Mouse (Mus musculus) kidney, embryonic 14.5 days (tissue): ENCODE results near the gene Saa2. TPM values are rescaled to one million over a fixed set of nuclear protein-coding genes. Genes with fewer than 3 reads are reported as not detected.

Experiments
- ATAC-seq: fragments of 200-750 bp; cut with Nextera tagmentation; 2 replicates; pipeline ENCODE4 v1.8.0; 2017; ENCODE audit warnings: moderate number of reproducible peaks, mild to moderate bottlenecking, moderate TSS enrichment, moderate library complexity; ENCODE audit not compliant: low FRiP score, low TSS enrichment
- H3K27ac ChIP-seq: fragments of 300-500 bp; sonication (generic); 2 replicates; pipeline ENCODE4 v1.5.1; 2014; ENCODE audit warnings: low read depth, mild to moderate bottlenecking, low read length, moderate library complexity, mixed read lengths
- H3K27me3 ChIP-seq: fragments of 300-500 bp; sonication (generic); 2 replicates; pipeline ENCODE4 v1.6.1; 2014; ENCODE audit warnings: mild to moderate bottlenecking, low read length; ENCODE audit not compliant: control insufficient read depth, insufficient read depth
- H3K36me3 ChIP-seq: fragments of 300-500 bp; sonication (generic); 2 replicates; pipeline ENCODE4 v1.6.1; 2014; ENCODE audit warnings: low read length, mixed read lengths; ENCODE audit not compliant: control insufficient read depth, insufficient read depth
- H3K4me1 ChIP-seq: fragments of 300-500 bp; sonication (generic); 2 replicates; pipeline ENCODE4 v1.6.1; 2014; ENCODE audit warnings: low read length, mixed read lengths; ENCODE audit not compliant: control insufficient read depth, insufficient read depth
- H3K4me2 ChIP-seq: fragments of 300-500 bp; sonication (generic); replicated peaks from 2 replicates; pipeline ENCODE4 v1.6.1; 2014; ENCODE audit warnings: low read depth, mild to moderate bottlenecking, low read length
- H3K4me3 ChIP-seq: fragments of 300-500 bp; sonication (generic); 2 replicates; pipeline ENCODE4 v1.5.1; 2014; ENCODE audit warnings: mild to moderate bottlenecking, low read length
- H3K9ac ChIP-seq: fragments of 300-500 bp; sonication (generic); 2 replicates; pipeline ENCODE4 v1.6.1; 2014; ENCODE audit warnings: low read depth, mild to moderate bottlenecking, low read length, moderate library complexity
- H3K9me3 ChIP-seq: fragments of 300-500 bp; sonication (generic); 2 replicates; pipeline ENCODE4 v1.6.1; 2016; ENCODE audit warnings: low read length; ENCODE audit not compliant: control insufficient read depth
- WGBS: fragments of 180-500 bp; shearing (Covaris S2); extraction: QIAGEN DNeasy Blood & Tissue Kit; methylation state at CpG from one replicate; pipeline ENCODE4 v1.1.7; 2014; 5-methylcytosine and 5-hydroxymethylcytosine counted together
- polyA plus RNA-seq: library from polyadenylated mRNA; unstranded; fragments of >200 nt; fragmentation: Nextera tagmentation; extraction: Ambion mirVana; gene quantifications from 2 replicates; pipeline ENCODE4 v1.2.1, GENCODE M21; 2014

Saa2 gene
- polyA plus RNA-seq, 1 experiment from 2014 or later: not detected

GRCm38 (mm10) chr7:46745816-46746215 lies 5.8 kb upstream of the Saa2 start:
- 81% methylated on average over 3 of the region's 3 CpGs for WGBS
- H3K9me3 ChIP-seq: no peaks in the 10 kb centered on the region
- H3K4me3 ChIP-seq: no peak overlapping the region
- no peak for ATAC-seq
- no peak overlapping the region for H3K27ac ChIP-seq
- no peaks in the 10 kb centered on the region for H3K4me1 ChIP-seq
- H3K9ac ChIP-seq: no peak overlapping the region
- H3K27me3 ChIP-seq: no peaks in the 10 kb centered on the region
- no peak overlapping the region for H3K4me2 ChIP-seq
- no peaks in the 10 kb centered on the region for H3K36me3 ChIP-seq

- H3K9me3 ChIP-seq: no peaks in the 10 kb centered on the region
- ATAC-seq: no peak
- no peak overlapping the region for H3K4me3 ChIP-seq
- no peak overlapping the region for H3K27ac ChIP-seq
- no peaks in the 10 kb centered on the region for H3K27me3 ChIP-seq
- H3K9ac ChIP-seq: no peak overlapping the region
- no peaks in the 10 kb centered on the region for H3K36me3 ChIP-seq
- H3K4me2 ChIP-seq: no peak overlapping the region
- no peaks in the 10 kb centered on the region for H3K4me1 ChIP-seq
- 85% methylated on average over 7 of the region's 7 CpGs for WGBS
Measured at GRCm38 (mm10) chr7:46746381-46746780, 5.2 kb upstream of the Saa2 start.

GRCm38 (mm10) chr7:46748459-46748858 lies 3.1 kb upstream of the Saa2 start:
- WGBS: 57% methylated on average over 3 of the region's 3 CpGs

GRCm38 (mm10) chr7:46761049-46761795 lies 9.6 kb downstream of the Saa2 start:
- no peak for ATAC-seq
- Histone ChIP-seq H3K36me3 (peaks cover 50% of the 10 kb centered on the region), H3K4me1 (no peaks in the 10 kb centered on the region), H3K4me3 (no peak overlapping the region), H3K27me3 (no peaks in the 10 kb centered on the region), H3K9me3 (no peaks in the 10 kb centered on the region), H3K27ac (no peak overlapping the region), H3K4me2 (no peak overlapping the region), H3K9ac (no peak overlapping the region)
- 78% methylated on average over 11 of the region's 11 CpGs for WGBS

More at GRCm38 (mm10) chr7:46748459-46748858, 3.1 kb upstream of the Saa2 start:
- Histone ChIP-seq H3K4me1 (no peaks in the 10 kb centered on the region), H3K9ac (no peak overlapping the region), H3K36me3 (no peaks in the 10 kb centered on the region), H3K27me3 (no peaks in the 10 kb centered on the region), H3K4me2 (no peak overlapping the region), H3K9me3 (no peaks in the 10 kb centered on the region), H3K27ac (no peak overlapping the region), H3K4me3 (no peak overlapping the region)
- ATAC-seq: no peak

GRCm38 (mm10) chr7:46762601-46763000 lies 11.0 kb downstream of the Saa2 start:
- Histone ChIP-seq H3K4me3 (no peak overlapping the region), H3K27me3 (no peaks in the 10 kb centered on the region), H3K4me1 (no peaks in the 10 kb centered on the region), H3K9me3 (no peaks in the 10 kb centered on the region), H3K4me2 (no peak overlapping the region), H3K36me3 (peaks cover 61% of the 10 kb centered on the region), H3K9ac (no peak overlapping the region), H3K27ac (no peak overlapping the region)
- ATAC-seq: no peak
- 92% methylated on average over 5 of the region's 5 CpGs for WGBS

GRCm38 (mm10) chr7:46764672-46765071 lies 13.1 kb downstream of the Saa2 start:
- Histone ChIP-seq H3K4me2 (no peak overlapping the region), H3K36me3 (peaks cover 72% of the 10 kb centered on the region), H3K4me3 (no peak overlapping the region), H3K9me3 (no peaks in the 10 kb centered on the region), H3K27me3 (no peaks in the 10 kb centered on the region), H3K4me1 (no peaks in the 10 kb centered on the region), H3K9ac (no peak overlapping the region), H3K27ac (no peak overlapping the region)
- no peak for ATAC-seq
- 93% methylated on average over 8 of the region's 8 CpGs for WGBS

- no peak overlapping the region for H3K9ac ChIP-seq
- ATAC-seq: no peak
- no peak overlapping the region for H3K4me3 ChIP-seq
- no peak overlapping the region for H3K4me2 ChIP-seq
- peaks cover 69% of the 10 kb centered on the region for H3K36me3 ChIP-seq
- H3K9me3 ChIP-seq: no peaks in the 10 kb centered on the region
- no peaks in the 10 kb centered on the region for H3K4me1 ChIP-seq
- H3K27ac ChIP-seq: no peak overlapping the region
- H3K27me3 ChIP-seq: no peaks in the 10 kb centered on the region
Measured at GRCm38 (mm10) chr7:46767371-46767770, 15.8 kb downstream of the Saa2 start.

GRCm38 (mm10) chr7:46768451-46768850 lies 16.9 kb downstream of the Saa2 start:
- no peak for ATAC-seq
- no peaks in the 10 kb centered on the region for H3K4me1 ChIP-seq
- no peaks in the 10 kb centered on the region for H3K9me3 ChIP-seq
- H3K27ac ChIP-seq: no peak overlapping the region
- H3K9ac ChIP-seq: no peak overlapping the region
- no peak overlapping the region for H3K4me2 ChIP-seq
- H3K36me3 ChIP-seq: peaks cover 68% of the 10 kb centered on the region
- H3K4me3 ChIP-seq: no peak overlapping the region
- H3K27me3 ChIP-seq: no peaks in the 10 kb centered on the region
- 92% methylated on average over 7 of the region's 7 CpGs for WGBS

GRCm38 (mm10) chr7:46770706-46771105 lies 19.1 kb downstream of the Saa2 start:
- no peaks in the 10 kb centered on the region for H3K27me3 ChIP-seq
- no peak for ATAC-seq
- H3K4me2 ChIP-seq: no peak overlapping the region
- no peak overlapping the region for H3K9ac ChIP-seq
- H3K36me3 ChIP-seq: peaks cover 80% of the 10 kb centered on the region
- H3K4me1 ChIP-seq: no peaks in the 10 kb centered on the region
- no peak overlapping the region for H3K27ac ChIP-seq
- H3K9me3 ChIP-seq: no peaks in the 10 kb centered on the region
- 69% methylated on average over 4 of the region's 4 CpGs for WGBS
- H3K4me3 ChIP-seq: no peak overlapping the region
